Mouse (Mus musculus): ENCODE measurements around the gene Nudcd3. TPM values are rescaled to one million over a fixed set of nuclear protein-coding genes. Genes with fewer than 3 reads are reported as not detected.
A peak's percentile ranks its signal among the peaks of the same experiment; 100 is the strongest.

Gene Nudcd3
- polyA plus RNA-seq, 1 experiment from 2014 or later: 80.2 TPM

DNA sequence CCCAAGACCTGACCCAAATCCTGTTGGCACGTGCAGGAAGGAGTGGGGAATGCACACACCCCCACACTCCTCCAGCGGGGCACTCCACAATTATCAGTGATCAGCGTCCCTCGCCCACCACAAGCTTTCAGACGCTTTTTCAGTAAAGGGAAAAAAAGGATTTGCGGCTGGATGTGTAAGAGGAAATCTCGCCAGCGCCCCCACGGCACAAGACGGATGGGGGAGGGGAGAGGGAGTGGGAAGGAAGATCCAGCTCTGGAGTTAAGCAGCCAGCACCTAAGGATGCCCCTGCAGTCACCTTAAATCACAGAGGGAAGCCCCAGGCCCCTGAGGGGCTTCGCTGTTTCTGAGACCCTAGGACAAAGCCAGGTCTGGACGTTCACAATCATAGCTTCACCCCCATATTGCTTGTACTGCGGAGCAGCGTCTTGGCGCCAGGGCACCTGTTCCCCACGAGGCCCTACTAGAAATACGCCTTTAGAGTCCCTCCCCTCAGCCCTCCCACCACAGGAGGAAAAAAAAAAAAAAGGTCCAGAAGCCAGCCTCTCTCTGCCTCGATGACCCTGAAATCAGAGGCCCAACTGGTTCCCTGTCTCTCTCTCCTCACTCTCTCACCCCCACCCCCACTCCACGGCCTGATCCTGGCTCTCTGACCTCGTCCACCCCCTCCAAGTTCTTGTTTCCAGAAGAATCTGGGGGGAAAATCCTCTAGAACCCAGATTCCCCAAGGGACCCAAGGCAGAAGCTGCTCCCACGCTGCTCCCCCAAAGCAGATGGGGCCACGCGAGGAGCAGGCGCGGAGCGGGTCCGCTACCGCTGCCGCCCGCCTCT is 135.8 kb downstream of the Nudcd3 start:
- peaks cover 10% of the 10 kb centered on the region for H3K27me3 ChIP-seq (ENCODE audit: control insufficient read depth, insufficient read depth, low read depth, low read length)
- peaks cover 25% of the 10 kb centered on the region for H3K4me1 ChIP-seq (ENCODE audit: control insufficient read depth, insufficient read depth, low read length)
- H3K27ac ChIP-seq (ENCODE audit: low read length): peak overlapping the region; percentile 92
- WGBS: 4% methylated on average over 30 of the region's 30 CpGs
- H3K36me3 ChIP-seq (ENCODE audit: control insufficient read depth, insufficient read depth, low read length): no peaks in the 10 kb centered on the region
- H3K9ac ChIP-seq (ENCODE audit: low read depth, low read length): peak overlapping the region; percentile 95
- peak overlapping the region; percentile 83 for H3K4me3 ChIP-seq (ENCODE audit: low read depth, low read length)
- no peak for ATAC-seq
- H3K9me3 ChIP-seq (replicated peaks; ENCODE audit: control insufficient read depth, low read length, poor library complexity, severe bottlenecking): no peaks in the 10 kb centered on the region
- peak overlapping the region; percentile 90 for H3K4me2 ChIP-seq (ENCODE audit: low read length)

DNA sequence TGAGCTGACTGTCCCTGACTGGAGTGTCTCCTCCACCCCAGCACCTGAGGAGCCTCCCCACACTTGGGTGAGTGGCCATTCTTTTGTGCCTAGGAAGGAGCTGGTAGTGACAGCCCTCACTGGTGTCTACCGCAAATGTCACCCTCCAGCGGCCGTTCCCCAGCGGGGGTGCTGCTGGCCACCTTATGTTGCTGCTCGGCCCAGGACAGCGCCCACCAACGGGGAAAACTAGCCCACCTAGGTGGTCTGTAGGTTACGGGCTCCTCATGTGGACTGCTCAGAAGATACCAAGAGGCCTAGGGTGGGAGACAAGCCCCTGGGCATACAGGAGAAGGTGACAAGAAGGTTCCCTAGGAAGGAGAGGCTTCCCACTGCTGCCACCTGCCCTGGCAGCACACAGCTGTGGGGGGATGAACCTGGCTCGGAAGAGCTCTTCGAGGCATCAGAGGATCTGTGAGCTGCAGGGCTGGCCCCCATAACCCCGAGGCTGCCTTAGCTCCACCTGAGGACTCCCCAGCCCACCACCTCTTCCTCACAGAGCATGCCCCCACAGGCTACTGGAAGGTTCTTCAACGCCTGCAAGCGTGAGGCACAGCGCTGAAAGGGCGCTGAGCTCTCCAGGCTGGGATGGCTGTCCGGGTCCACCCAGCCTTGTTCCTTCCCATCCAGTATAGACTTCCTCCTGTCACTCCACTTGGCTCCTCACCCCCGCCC is 136.6 kb downstream of the Nudcd3 start:
- ATAC-seq: 0 out of 2 replicates have a peak, but pooled peaks have one; percentile 2
- peaks cover 10% of the 10 kb centered on the region for H3K27me3 ChIP-seq (ENCODE audit: control insufficient read depth, insufficient read depth, low read depth, low read length)
- peak overlapping the region; percentile 95 for H3K9ac ChIP-seq (ENCODE audit: low read depth, low read length)
- H3K4me1 ChIP-seq (ENCODE audit: control insufficient read depth, insufficient read depth, low read length): peaks cover 22% of the 10 kb centered on the region
- H3K27ac ChIP-seq (ENCODE audit: low read length): peak overlapping the region; percentile 92
- H3K9me3 ChIP-seq (replicated peaks; ENCODE audit: control insufficient read depth, low read length, poor library complexity, severe bottlenecking): no peaks in the 10 kb centered on the region
- WGBS: 42% methylated on average over 17 of the region's 17 CpGs
- peak overlapping the region; percentile 83 for H3K4me3 ChIP-seq (ENCODE audit: low read depth, low read length)
- peak overlapping the region; percentile 90 for H3K4me2 ChIP-seq (ENCODE audit: low read length)
- no peaks in the 10 kb centered on the region for H3K36me3 ChIP-seq (ENCODE audit: control insufficient read depth, insufficient read depth, low read length)

DNA sequence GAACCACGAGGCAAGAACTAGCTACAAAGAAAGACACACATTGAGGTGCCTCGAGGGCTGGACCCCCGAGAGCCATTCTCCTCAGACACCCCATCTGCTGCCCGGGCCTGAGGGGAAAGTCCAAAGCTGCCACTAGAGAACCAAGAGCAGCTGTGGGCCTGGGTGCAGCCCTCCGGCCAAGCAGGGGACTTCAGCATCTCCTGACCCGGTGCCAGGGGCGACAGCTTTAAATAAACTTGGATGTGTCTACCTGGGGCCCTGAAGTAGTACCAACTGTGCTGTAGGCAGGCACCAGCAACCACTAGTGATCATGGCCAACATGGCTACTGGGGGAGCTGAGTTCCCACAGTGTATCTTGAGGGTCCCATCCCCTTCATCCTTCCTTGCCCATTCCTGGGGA is 137.2 kb downstream of the Nudcd3 start:
- Histone ChIP-seq H3K4me1 (ENCODE audit: control insufficient read depth, insufficient read depth, low read length) (peaks cover 18% of the 10 kb centered on the region), H3K27ac (ENCODE audit: low read length) (no peak overlapping the region), H3K9me3 (replicated peaks; ENCODE audit: control insufficient read depth, low read length, poor library complexity, severe bottlenecking) (no peaks in the 10 kb centered on the region), H3K4me3 (ENCODE audit: low read depth, low read length) (peak overlapping the region; percentile 11; the same call in 1 of the 2 replicates), H3K36me3 (ENCODE audit: control insufficient read depth, insufficient read depth, low read length) (no peaks in the 10 kb centered on the region), H3K9ac (ENCODE audit: low read depth, low read length) (no peak overlapping the region), H3K27me3 (ENCODE audit: control insufficient read depth, insufficient read depth, low read depth, low read length) (peaks cover 10% of the 10 kb centered on the region), H3K4me2 (ENCODE audit: low read length) (peak overlapping the region; percentile 90)
- 87% methylated on average over 7 of the region's 7 CpGs for WGBS
- no peak for ATAC-seq

GRCm38 (mm10) chr11:6062329-6062728 is 137.9 kb downstream of the Nudcd3 start:
- Histone ChIP-seq H3K9ac (ENCODE audit: low read depth, low read length) (no peak overlapping the region), H3K9me3 (replicated peaks; ENCODE audit: control insufficient read depth, low read length, poor library complexity, severe bottlenecking) (no peaks in the 10 kb centered on the region), H3K27ac (ENCODE audit: low read length) (no peak overlapping the region), H3K27me3 (ENCODE audit: control insufficient read depth, insufficient read depth, low read depth, low read length) (peaks cover 9% of the 10 kb centered on the region), H3K4me1 (ENCODE audit: control insufficient read depth, insufficient read depth, low read length) (peaks cover 12% of the 10 kb centered on the region), H3K4me2 (ENCODE audit: low read length) (no peak overlapping the region), H3K4me3 (ENCODE audit: low read depth, low read length) (no peak overlapping the region), H3K36me3 (ENCODE audit: control insufficient read depth, insufficient read depth, low read length) (no peaks in the 10 kb centered on the region)
- 88% methylated on average over 11 of the region's 11 CpGs for WGBS
- no peak for ATAC-seq

- peaks cover 5% of the 10 kb centered on the region for H3K27me3 ChIP-seq (ENCODE audit: control insufficient read depth, insufficient read depth, low read depth, low read length)
- no peak for ATAC-seq
- WGBS: 85% methylated on average over 5 of the region's 5 CpGs
- no peaks in the 10 kb centered on the region for H3K36me3 ChIP-seq (ENCODE audit: control insufficient read depth, insufficient read depth, low read length)
- peaks cover 12% of the 10 kb centered on the region for H3K4me1 ChIP-seq (ENCODE audit: control insufficient read depth, insufficient read depth, low read length)
- H3K4me2 ChIP-seq (ENCODE audit: low read length): no peak overlapping the region
- H3K9me3 ChIP-seq (replicated peaks; ENCODE audit: control insufficient read depth, low read length, poor library complexity, severe bottlenecking): no peaks in the 10 kb centered on the region
- H3K27ac ChIP-seq (ENCODE audit: low read length): no peak overlapping the region
- H3K9ac ChIP-seq (ENCODE audit: low read depth, low read length): no peak overlapping the region
- H3K4me3 ChIP-seq (ENCODE audit: low read depth, low read length): no peak overlapping the region
Measured at GRCm38 (mm10) chr11:6061891-6062290, 138.3 kb downstream of the Nudcd3 start.

DNA sequence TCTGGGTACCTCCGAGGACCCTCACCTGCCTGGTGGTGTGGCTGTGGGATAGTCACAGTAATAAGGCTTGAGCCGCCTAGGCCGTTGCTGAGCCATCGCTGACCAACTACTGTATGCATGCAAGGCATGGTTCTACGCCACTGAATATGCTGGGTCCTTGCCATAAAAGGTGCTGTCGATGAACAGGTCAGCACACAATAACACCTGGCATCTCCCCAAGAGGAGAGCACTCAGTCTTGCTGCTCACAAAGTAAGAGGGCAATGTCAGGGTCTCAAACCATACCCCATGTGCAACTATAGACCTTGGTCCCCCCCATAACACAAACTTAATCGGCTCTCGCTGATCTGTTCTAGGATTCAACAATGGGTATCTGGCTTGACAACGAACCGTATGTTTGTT is 141.1 kb downstream of the Nudcd3 start:
- H3K4me1 ChIP-seq (ENCODE audit: control insufficient read depth, insufficient read depth, low read length): peaks cover 12% of the 10 kb centered on the region
- H3K9me3 ChIP-seq (replicated peaks; ENCODE audit: control insufficient read depth, low read length, poor library complexity, severe bottlenecking): no peaks in the 10 kb centered on the region
- no peaks in the 10 kb centered on the region for H3K36me3 ChIP-seq (ENCODE audit: control insufficient read depth, insufficient read depth, low read length)
- no peak overlapping the region for H3K4me2 ChIP-seq (ENCODE audit: low read length)
- H3K9ac ChIP-seq (ENCODE audit: low read depth, low read length): no peak overlapping the region
- no peak overlapping the region for H3K4me3 ChIP-seq (ENCODE audit: low read depth, low read length)
- ATAC-seq: no peak
- H3K27me3 ChIP-seq (ENCODE audit: control insufficient read depth, insufficient read depth, low read depth, low read length): no peaks in the 10 kb centered on the region
- 95% methylated on average over 10 of the region's 10 CpGs for WGBS
- no peak overlapping the region for H3K27ac ChIP-seq (ENCODE audit: low read length)

Other genes with a start within 250 kb of the Nudcd3 start
- gene Ykt6, start 244.7 kb downstream of the Nudcd3 start, polyA plus RNA-seq (2015; fragmentation: Nextera tagmentation; extraction: Ambion mirVana): 108 TPM in 2 replicates
- 150 and 163 TPM in 2 replicates for gene Camk2b, start 134.1 kb downstream of the Nudcd3 start, polyA plus RNA-seq (2015; fragmentation: Nextera tagmentation; extraction: Ambion mirVana)
- 0.51 and 0.63 TPM in 2 replicates for gene A730071L15Rik, start 386 bp downstream of the Nudcd3 start, polyA plus RNA-seq (2015; fragmentation: Nextera tagmentation; extraction: Ambion mirVana)
- gene Npc1l1, start 29.7 kb upstream of the Nudcd3 start, polyA plus RNA-seq (2015; fragmentation: Nextera tagmentation; extraction: Ambion mirVana): 0.08 and 0.14 TPM in 2 replicates
- 68.9 and 70.1 TPM in 2 replicates for gene Ddx56, start 67.4 kb upstream of the Nudcd3 start, polyA plus RNA-seq (2015; fragmentation: Nextera tagmentation; extraction: Ambion mirVana)
- gene Tmed4, start 74.5 kb upstream of the Nudcd3 start, polyA plus RNA-seq (2015; fragmentation: Nextera tagmentation; extraction: Ambion mirVana): 115 and 118 TPM in 2 replicates
- 125 and 127 TPM in 2 replicates for gene Ogdh, start 91.2 kb upstream of the Nudcd3 start, polyA plus RNA-seq (2015; fragmentation: Nextera tagmentation; extraction: Ambion mirVana)
- gene Zmiz2, start 188.7 kb upstream of the Nudcd3 start, polyA plus RNA-seq (2015; fragmentation: Nextera tagmentation; extraction: Ambion mirVana): 30.2 and 33.4 TPM in 2 replicates
- 3,917 and 4,008 TPM in 2 replicates for gene Ppia, start 215.0 kb upstream of the Nudcd3 start, polyA plus RNA-seq (2015; fragmentation: Nextera tagmentation; extraction: Ambion mirVana)
- 203 and 224 TPM in 2 replicates for gene H2afv, start 244.0 kb upstream of the Nudcd3 start, polyA plus RNA-seq (2015; fragmentation: Nextera tagmentation; extraction: Ambion mirVana)

Data from midbrain, embryonic 16.5 days (tissue).